Mouse (Mus musculus): ENCODE results near the gene Krt6b. TPM values are rescaled to one million over a fixed set of nuclear protein-coding genes. Genes with fewer than 3 reads are reported as not detected.
"Not testable (repeated sequence)": the region's sequence is repeated elsewhere in the genome, so short reads cannot be mapped to it uniquely, and the experiment has no call there.

The Krt6b gene
- polyA plus RNA-seq, 1 experiment, result not detected

- WGBS, result 79% methylated on average over 4 of the region's 4 CpGs
- Histone ChIP-seq H3K4me1 (ENCODE audit: control insufficient read depth, insufficient read depth, low read length) (peaks cover 6% of the 10 kb centered on the region), H3K4me3 (replicated peaks; ENCODE audit: insufficient read depth, low read depth, low read length) (no peak overlapping the region), H3K27ac (ENCODE audit: insufficient read depth, low read length) (no peak overlapping the region), H3K27me3 (ENCODE audit: control insufficient read depth, insufficient read depth, low read length) (no peaks in the 10 kb centered on the region)
- DNase-seq, result no peak
- TF ChIP-seq POLR2A (IDR thresholded peaks at IDR 0.05; ENCODE audit: borderline replicate concordance, insufficient read depth, low read length) (no peak), CTCF (IDR thresholded peaks at IDR 0.05; ENCODE audit: borderline replicate concordance, insufficient read depth, low read depth, low read length) (no peak)
Observed at GRCm38 (mm10) chr15:101704066-101704465, 24.0 kb upstream of the Krt6b start.

GRCm38 (mm10) chr15:101702380-101702779 lies 22.3 kb upstream of the Krt6b start:
- no peak overlapping the region for H3K27ac ChIP-seq (ENCODE audit: insufficient read depth, low read length)
- WGBS, result 27% methylated on average over 2 of the region's 2 CpGs
- no peak for TF ChIP-seq CTCF (IDR thresholded peaks at IDR 0.05; ENCODE audit: borderline replicate concordance, insufficient read depth, low read depth, low read length)
- TF ChIP-seq POLR2A (IDR thresholded peaks at IDR 0.05; ENCODE audit: borderline replicate concordance, insufficient read depth, low read length), result no peak

GRCm38 (mm10) chr15:101699866-101700265 lies 19.8 kb upstream of the Krt6b start:
- Histone ChIP-seq H3K27me3 (ENCODE audit: control insufficient read depth, insufficient read depth, low read length) (no peaks in the 10 kb centered on the region), H3K4me1 (ENCODE audit: control insufficient read depth, insufficient read depth, low read length) (no peaks in the 10 kb centered on the region), H3K4me3 (replicated peaks; ENCODE audit: insufficient read depth, low read depth, low read length) (no peak overlapping the region), H3K27ac (ENCODE audit: insufficient read depth, low read length) (no peak overlapping the region)
- no peak for DNase-seq
- WGBS, result 73% methylated on average over 8 of the region's 8 CpGs
- no peak for TF ChIP-seq CTCF (IDR thresholded peaks at IDR 0.05; ENCODE audit: borderline replicate concordance, insufficient read depth, low read depth, low read length)
- no peak for TF ChIP-seq POLR2A (IDR thresholded peaks at IDR 0.05; ENCODE audit: borderline replicate concordance, insufficient read depth, low read length)

More at GRCm38 (mm10) chr15:101702380-101702779, 22.3 kb upstream of the Krt6b start:
- Histone ChIP-seq H3K4me3 (replicated peaks; ENCODE audit: insufficient read depth, low read depth, low read length) (no peak overlapping the region), H3K4me1 (ENCODE audit: control insufficient read depth, insufficient read depth, low read length) (no peaks in the 10 kb centered on the region), H3K27me3 (ENCODE audit: control insufficient read depth, insufficient read depth, low read length) (no peaks in the 10 kb centered on the region)
- no peak for DNase-seq

- no peaks in the 10 kb centered on the region for H3K4me1 ChIP-seq (ENCODE audit: control insufficient read depth, insufficient read depth, low read length)
- H3K4me3 ChIP-seq (replicated peaks; ENCODE audit: insufficient read depth, low read depth, low read length), result no peak overlapping the region
- TF ChIP-seq CTCF (IDR thresholded peaks at IDR 0.05; ENCODE audit: borderline replicate concordance, insufficient read depth, low read depth, low read length) (no peak), POLR2A (IDR thresholded peaks at IDR 0.05; ENCODE audit: borderline replicate concordance, insufficient read depth, low read length) (no peak)
- no peaks in the 10 kb centered on the region for H3K27me3 ChIP-seq (ENCODE audit: control insufficient read depth, insufficient read depth, low read length)
- DNase-seq, result no peak
- no peak overlapping the region for H3K27ac ChIP-seq (ENCODE audit: insufficient read depth, low read length)
- 55% methylated on average over 3 of the region's 3 CpGs for WGBS
Observed at GRCm38 (mm10) chr15:101699192-101699591, 19.1 kb upstream of the Krt6b start.

- no peaks in the 10 kb centered on the region for H3K4me1 ChIP-seq (ENCODE audit: control insufficient read depth, insufficient read depth, low read length)
- no peaks in the 10 kb centered on the region for H3K27me3 ChIP-seq (ENCODE audit: control insufficient read depth, insufficient read depth, low read length)
- TF ChIP-seq POLR2A (IDR thresholded peaks at IDR 0.05; ENCODE audit: borderline replicate concordance, insufficient read depth, low read length) (no peak), CTCF (IDR thresholded peaks at IDR 0.05; ENCODE audit: borderline replicate concordance, insufficient read depth, low read depth, low read length) (no peak)
- WGBS, result 47% methylated on average over 8 of the region's 8 CpGs
- no peak for DNase-seq
- H3K4me3 ChIP-seq (replicated peaks; ENCODE audit: insufficient read depth, low read depth, low read length), result no peak overlapping the region
- no peak overlapping the region for H3K27ac ChIP-seq (ENCODE audit: insufficient read depth, low read length)
Observed at GRCm38 (mm10) chr15:101697326-101698188, 17.5 kb upstream of the Krt6b start.

- H3K4me3 ChIP-seq (replicated peaks; ENCODE audit: insufficient read depth, low read depth, low read length), result no peak within 1 kb of the TSS
- H3K27me3 ChIP-seq (ENCODE audit: control insufficient read depth, insufficient read depth, low read length), result no peaks in the 10 kb centered on the region
- no peak within 1 kb of the TSS for H3K27ac ChIP-seq (ENCODE audit: insufficient read depth, low read length)
- H3K4me1 ChIP-seq (ENCODE audit: control insufficient read depth, insufficient read depth, low read length), result no peaks in the 10 kb centered on the region
- TF ChIP-seq CTCF (IDR thresholded peaks at IDR 0.05; ENCODE audit: borderline replicate concordance, insufficient read depth, low read depth, low read length), result no peak
- no peak for TF ChIP-seq POLR2A (IDR thresholded peaks at IDR 0.05; ENCODE audit: borderline replicate concordance, insufficient read depth, low read length)
- WGBS, result 84% methylated on average over 5 of the region's 5 CpGs
- no peak for DNase-seq
Observed at GRCm38 (mm10) chr15:101694207-101694606, 14.1 kb upstream of the Krt6b start, which contains the start of gene Krt6a. Krt6a (minus strand) TSS chr15:101694307.

GRCm38 (mm10) chr15:101690460-101690859 lies 10.4 kb upstream of the Krt6b start:
- WGBS, result 78% methylated on average over 5 of the region's 5 CpGs
- not testable (repeated sequence) for H3K4me1 ChIP-seq (ENCODE audit: control insufficient read depth, insufficient read depth, low read length); H3K4me3 ChIP-seq (replicated peaks; ENCODE audit: insufficient read depth, low read depth, low read length); H3K27ac ChIP-seq (ENCODE audit: insufficient read depth, low read length); DNase-seq; H3K27me3 ChIP-seq (ENCODE audit: control insufficient read depth, insufficient read depth, low read length)

GRCm38 (mm10) chr15:101688161-101688560 lies 8.1 kb upstream of the Krt6b start:
- no peak for TF ChIP-seq CTCF (IDR thresholded peaks at IDR 0.05; ENCODE audit: borderline replicate concordance, insufficient read depth, low read depth, low read length)
- no peak for TF ChIP-seq POLR2A (IDR thresholded peaks at IDR 0.05; ENCODE audit: borderline replicate concordance, insufficient read depth, low read length)
- H3K27me3 ChIP-seq (ENCODE audit: control insufficient read depth, insufficient read depth, low read length), result no peaks in the 10 kb centered on the region
- DNase-seq, result no peak
- WGBS, result 61% methylated on average over 2 of the region's 2 CpGs
- no peak overlapping the region for H3K27ac ChIP-seq (ENCODE audit: insufficient read depth, low read length)
- no peak overlapping the region for H3K4me3 ChIP-seq (replicated peaks; ENCODE audit: insufficient read depth, low read depth, low read length)
- H3K4me1 ChIP-seq (ENCODE audit: control insufficient read depth, insufficient read depth, low read length), result no peaks in the 10 kb centered on the region
